Mouse (Mus musculus) CD4-positive helper T cell, adult 2 months (primary cell): ENCODE results near the gene Nell1.

Source experiments
- DNase-seq: peaks from one replicate; pipeline ENCODE4 v3.0.0-alpha.2; 2012; ENCODE audit warnings: low read depth, missing footprints, low spot score

The Nell1 gene

DNA sequence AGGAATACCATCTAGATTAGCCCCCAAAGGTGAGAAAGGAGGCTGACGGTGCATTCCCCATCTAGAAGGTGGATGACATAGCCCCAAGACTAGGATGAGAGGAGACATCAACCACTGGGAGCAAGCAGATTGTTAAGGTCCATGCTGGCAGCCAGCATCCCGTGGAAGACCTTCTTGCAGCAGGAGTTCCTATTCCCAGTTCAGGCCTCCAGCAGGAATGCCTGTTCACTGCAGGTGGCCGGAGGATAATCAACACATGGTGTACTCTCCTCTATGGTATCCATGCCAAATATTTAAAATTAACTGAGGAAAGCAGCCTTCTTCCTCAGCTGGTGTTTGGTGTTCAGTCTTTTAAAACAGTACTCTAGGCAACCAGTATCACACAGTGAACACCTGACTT, 574.9 kb downstream of the Nell1 start:
- no peak for DNase-seq

DNA sequence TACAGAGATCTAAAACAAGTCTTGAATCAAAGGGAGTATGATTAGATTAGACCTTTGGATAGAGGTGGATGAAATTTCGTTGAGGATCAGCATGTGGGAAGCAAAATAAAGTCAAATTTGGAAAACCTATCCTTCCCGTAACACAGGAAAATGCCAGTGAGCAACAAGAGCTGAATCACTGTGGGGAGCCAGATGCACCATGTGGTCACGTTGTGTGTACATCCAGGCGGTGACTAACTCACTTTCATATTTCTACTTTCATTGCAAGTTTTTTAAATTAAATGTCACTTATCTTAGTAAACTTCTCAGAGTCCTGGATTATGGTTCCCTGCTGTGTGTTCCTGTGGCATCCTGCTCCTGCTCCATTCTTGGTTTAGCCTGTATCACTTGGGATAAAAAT, 576.8 kb downstream of the Nell1 start:
- no peak for DNase-seq

DNA sequence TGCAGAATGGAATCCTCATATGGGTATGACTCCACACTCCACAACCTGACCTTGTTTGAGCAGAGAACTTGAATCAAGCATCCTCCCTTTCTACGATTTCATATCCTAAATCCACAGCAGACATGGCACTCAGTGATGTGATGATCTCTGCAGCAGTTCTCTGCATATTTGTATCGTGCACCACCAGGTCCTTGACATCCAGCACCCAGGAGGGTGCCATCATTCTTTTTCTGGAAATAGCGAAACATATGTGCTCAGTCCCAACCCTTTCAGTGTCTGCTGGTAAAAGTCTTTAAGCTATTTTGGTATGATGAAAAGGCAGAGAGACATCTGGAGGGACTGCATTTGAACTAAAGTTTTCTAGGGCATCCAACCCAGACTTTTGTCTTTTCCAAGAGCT, 588.0 kb downstream of the Nell1 start:
- DNase-seq, result no peak

DNA sequence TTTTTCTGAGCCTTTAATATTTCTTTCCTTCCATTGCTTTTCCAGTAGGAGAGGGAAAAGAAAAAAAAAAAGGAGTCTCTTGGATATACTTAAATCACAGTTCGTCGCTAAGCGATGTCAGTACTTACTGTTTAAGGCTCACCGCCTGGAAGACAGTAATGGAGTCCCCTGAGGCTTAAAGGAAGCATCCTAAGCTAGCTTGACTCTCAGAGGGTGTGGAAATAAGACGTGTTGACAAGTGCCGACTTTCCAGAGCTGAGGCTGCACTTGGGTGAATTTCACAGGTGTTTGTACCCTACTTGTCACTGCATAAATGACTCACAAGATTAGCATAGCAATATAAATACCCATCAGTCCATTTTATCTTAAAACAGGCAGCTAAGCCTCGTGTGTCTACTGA, 599.2 kb downstream of the Nell1 start:
- no peak for DNase-seq

DNA sequence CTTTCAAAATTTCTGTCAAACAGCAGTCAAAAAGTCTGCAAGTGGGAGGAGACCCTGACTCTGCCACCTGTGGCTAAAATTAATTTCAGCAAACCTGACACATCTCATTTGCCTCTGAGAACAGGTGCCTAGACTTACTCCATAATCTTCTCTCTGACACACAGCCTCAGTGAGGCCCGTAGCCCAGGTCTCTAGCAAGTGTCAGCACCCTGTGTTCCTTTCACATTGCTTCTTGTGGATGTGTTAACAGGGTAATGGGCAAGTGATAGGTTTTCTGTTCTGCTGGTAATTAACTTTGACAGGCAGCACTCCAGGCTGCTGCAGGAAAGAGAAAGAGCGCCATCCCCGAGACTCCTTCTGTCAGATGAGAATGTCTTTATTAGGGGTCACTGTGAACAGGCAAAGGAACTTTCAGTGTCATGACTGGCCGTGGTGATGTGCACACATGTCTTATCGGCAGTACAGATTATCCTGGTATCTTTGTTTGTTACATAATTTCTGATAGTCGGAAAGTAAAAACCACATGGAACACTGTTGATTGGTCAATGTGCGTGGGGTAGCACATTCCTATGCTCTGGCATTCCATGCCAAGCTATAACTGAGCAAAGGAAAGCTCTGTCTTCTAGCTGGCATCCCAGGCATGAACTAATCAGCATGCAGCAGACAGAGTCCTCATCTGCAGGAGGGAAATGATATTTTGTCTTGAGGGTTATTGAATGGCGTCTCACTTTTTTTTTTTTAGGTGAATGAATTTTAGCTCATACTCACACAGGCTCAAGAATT, 614.2 kb downstream of the Nell1 start:
- DNase-seq, result no peak

DNA sequence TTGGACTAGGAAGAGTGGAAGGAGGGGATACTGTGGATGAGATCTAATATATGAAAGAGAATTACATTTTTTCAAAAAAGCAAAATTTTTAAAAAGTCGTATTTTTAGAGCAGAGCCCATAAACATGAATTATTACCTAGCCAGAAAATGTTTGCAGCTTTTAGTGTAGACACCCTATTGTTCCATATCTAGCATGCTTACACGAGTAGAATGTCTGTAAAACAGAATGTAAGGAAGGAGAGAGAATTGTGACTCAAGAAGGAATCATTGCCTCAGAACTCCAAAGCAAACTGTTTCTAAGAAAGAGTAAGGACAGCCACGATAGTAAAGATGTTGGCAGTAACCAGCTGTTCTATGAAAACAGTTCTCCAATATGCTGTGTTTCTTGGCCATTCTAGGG, 624.2 kb downstream of the Nell1 start, which contains the start of gene 4933405O20Rik:
Gene 4933405O20Rik (plus strand): TSS at position 301 of the 400 bp plus-strand sequence.
- DNase-seq, result no peak

DNA sequence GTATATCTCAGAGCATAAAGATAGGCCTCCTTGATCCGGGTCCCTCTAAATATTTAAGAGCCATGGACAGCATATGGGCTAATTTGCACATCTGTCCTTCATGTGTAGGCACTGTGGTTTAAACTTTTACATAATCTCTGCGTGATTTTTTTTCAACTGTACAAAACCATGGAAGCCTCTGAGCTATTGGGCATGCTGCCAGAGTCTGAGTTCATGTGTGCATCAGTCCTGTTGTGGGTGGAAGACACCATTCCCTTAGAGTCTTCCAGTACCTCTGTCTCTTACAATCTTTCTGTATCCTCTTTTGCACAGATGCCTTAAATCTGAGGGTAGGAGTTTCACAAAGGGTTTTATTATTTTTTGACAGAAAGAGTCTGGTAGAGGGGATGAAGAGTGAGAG, 639.4 kb downstream of the Nell1 start:
- no peak for DNase-seq

DNA sequence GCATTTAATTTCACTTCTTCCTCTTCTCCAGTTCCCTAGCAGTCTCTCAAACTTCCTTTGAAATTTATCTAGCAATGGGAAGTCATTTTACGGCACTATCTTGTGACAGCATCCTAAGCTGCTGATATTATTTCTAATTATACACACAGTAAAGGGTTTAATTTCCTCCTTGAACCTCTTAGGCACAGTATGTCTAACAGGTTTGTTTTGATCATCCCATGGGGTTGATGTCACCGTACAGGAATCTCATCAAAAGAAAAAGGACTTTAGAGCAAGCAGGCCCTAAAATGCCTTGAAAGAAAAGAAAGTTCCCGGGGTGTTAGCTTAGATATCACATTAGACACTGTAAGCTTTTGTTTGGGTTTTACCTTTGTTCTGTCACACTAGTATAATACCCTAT, 654.5 kb downstream of the Nell1 start:
- no peak for DNase-seq

DNA sequence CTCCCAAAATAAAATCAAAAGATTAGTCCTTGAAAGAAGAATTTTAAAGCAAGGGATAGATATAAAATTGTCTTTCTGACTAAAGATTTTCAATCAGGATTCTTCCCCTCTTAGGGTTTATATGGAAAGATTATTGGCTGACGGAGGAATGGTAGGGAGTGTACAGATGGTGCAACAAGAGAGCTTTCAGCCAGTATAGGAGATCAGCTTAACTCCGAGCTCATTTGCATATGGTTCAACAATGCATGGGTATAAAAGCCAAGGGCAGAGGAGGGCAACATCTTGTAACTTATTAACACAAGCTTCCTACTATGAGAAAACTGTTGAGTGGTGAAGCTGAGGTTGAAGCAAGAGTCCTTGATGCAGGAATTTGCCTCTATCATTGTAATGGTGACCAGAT, 658.5 kb downstream of the Nell1 start:
- no peak for DNase-seq

DNA sequence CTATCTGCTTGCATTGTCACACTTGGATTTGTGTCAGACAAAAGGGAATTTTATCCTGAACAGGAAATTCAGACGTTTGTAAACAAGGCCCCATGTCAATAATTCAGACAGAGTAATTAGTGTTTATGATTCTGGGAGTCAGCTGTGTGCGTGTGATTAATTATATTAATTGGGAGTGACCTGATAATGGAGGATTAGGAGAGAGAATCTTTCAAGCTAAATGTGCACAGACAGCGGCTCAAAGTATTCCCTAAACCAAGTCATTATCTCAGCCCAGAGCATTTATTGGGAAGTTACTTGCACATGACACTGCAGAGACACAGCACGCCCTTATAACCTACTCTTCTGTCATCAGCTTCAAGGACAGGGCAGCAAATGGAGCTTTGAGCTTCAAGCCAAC, 697.6 kb downstream of the Nell1 start:
- DNase-seq, result no peak

DNA sequence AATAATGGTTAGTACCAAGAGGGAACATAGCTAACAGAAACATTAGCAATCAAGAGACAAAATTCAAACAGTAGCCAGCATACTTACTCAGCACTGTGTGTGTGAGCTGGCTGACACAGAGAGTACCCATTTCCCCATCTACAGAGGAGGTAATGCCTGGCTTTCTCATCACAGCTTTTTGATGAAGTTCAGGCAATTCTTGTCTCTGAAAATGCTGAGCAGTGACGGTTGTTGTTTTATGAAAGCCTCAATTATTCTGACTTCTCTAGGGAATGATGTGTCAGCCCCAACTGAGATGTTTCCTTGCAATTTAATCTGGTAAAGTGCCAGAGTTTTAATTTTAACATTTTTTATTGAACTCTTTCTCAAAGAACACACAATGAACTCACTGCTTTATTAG, 700.8 kb downstream of the Nell1 start:
- DNase-seq, result no peak

DNA sequence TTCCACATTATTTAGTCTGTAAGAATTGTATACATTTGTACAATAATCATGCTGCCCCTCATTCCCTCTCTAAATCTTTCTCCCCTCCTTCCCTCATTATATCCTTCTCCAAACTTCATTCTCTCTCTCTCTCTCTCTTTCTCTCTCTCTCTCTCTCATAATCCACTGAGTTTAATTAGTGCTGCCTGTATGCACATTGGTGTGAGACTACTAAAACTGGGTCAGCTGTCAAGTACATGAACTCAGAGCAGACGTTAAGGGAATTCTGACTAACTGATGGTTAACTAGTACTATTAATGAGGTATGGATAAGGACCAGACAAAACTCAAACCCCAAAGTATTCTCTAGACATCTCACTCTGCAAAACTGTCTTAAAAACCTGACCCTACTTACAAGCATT, 702.8 kb downstream of the Nell1 start:
- no peak for DNase-seq

DNA sequence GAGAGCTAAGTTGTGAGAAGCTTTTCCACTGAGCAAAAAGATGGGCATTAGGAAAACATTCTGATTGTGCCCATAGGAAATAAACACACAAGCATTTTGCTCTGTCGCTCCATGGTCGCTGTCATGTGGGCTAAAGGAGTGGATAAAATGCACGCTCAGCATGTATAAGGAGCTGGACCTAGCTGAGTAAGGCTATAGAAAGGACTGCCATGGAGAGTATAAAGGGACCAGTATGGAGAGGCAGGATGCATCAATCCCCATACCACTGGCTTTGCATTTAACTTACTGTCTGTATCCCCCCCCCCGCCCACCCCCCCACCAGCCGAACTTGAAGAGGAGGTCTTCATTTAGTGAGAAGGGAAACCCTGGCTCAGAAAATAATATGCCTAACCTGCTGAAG, 711.7 kb downstream of the Nell1 start:
- DNase-seq, result no peak

DNA sequence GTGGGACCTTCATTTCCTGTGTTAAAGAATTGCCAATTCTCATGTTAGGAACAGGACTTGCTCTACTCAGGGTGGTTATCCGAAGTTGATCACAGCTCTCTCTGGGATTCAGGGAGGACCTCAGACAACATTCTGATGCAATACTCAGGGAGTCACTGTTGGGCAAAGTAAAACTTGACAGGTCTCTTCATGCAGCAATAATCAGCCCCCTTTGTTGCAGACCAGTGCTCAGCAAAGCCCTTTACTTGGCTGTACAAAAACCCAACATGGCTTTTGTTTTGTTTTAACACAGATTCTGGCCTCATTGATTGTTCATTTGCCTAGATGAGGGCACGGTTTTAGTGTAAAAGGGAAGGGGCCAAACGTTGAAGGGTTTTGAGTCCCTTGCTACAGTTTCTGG, 750.5 kb downstream of the Nell1 start:
- no peak for DNase-seq

DNA sequence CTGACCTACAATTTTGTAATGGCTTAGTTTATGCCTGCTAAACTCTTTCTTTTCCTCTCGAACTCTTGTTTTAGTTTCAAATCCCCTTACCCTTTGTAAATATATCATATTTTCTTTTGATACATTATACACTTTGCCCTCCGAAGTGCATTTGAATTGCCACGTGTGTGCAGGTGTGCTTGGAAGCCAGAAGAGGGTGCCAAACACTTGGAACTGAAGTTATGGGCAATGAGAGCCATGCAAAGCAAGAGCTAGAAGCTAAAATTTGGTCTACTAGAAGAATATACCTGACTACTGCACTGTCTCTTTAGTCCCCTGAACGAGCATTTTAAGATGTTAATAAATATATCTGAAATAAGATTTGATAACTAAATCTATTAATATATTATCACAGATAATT, 756.3 kb downstream of the Nell1 start:
- DNase-seq, result no peak

DNA sequence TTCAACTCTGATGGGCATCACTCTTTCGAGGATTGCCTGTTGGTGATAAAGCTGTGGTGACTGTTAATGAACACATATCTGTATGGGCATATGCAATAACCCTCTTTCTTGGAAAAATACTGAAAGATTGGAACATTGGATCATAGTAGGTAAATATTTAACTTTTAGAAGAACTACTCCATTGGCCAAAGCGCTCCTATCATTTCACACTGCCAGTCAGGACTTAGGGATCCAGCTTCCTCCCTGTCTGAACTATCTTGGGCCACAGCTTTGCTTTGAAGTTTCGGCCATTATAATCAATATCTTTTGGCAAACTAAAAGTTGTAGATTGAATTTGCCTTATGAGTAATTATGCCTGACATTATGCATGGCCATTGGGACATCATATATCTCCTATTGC, 780.9 kb downstream of the Nell1 start:
- DNase-seq, result no peak

DNA sequence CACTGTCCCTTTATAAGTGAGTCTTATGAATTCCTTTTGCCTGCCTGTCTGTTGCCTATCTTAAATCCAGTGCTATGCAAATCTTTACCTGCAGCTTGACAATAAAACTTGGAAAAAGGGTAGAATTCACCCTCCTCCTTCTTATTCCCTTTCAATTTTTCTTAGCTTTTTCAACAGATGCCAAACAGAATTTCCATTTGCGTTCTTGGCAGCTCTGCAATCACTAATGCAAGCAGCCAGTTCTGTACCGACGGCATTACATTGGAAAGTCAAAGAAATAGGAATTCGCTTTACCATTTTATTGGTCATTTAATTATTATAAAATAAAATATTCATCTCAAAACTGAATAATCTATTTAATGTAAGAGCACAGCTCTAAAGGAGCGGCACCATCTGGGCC, 781.7 kb downstream of the Nell1 start:
- no peak for DNase-seq

DNA sequence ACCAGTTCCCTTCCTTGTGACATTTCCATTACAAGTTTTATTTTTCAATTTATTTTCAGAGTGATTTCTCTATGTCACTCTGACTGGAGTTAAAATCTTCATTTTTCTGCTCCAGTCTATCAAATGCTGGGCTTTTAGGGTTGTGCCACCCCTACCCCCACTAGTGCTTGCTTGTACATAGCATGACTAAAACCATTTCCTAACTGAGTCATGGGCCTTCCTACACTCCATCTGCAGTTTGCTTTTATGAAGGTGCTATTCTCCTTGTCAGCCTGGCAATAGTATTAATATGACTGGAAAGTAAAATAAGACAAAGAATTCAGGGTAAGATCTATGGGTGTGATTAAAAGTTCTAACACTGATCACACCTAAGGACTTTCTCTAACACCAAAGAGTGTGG, 798.9 kb downstream of the Nell1 start:
- DNase-seq, result no peak

DNA sequence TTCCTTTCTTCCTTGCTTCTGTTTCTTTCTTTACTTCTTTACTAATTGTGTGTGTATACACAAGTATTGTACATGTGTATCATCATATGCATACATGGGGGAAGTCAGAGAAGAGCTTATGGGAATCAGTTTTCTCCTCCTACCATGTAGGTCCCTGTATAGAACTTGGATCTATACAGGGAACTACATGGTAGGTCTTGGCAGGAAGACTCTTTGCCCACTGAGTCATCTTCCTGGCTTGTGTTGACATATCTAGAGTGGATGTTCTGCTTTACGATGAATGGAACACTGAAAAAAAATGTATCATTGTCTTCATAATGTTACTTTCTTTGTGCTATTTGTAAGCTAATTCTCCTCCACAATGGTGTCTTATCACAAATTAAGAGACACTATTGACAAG, 806.4 kb downstream of the Nell1 start:
- no peak for DNase-seq

DNA sequence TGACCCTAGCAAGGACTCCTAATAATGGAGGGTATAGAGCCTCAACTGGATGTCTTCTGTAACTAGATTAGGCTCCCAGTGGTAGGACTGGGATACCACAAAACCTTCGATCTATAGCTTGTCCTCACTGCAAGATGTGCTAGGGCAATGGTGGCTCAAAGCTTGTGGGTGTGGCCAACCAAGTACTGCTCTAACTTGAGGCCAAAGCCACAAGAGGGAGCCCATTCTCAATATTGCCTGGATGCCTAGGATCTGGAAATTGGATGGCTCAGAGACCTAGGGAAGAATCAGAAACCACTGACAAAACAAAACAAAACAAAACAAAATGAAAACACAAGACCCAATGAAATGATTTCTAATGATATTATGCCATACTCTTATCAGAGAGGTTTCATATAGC, 809.0 kb downstream of the Nell1 start:
- DNase-seq, result no peak

DNA sequence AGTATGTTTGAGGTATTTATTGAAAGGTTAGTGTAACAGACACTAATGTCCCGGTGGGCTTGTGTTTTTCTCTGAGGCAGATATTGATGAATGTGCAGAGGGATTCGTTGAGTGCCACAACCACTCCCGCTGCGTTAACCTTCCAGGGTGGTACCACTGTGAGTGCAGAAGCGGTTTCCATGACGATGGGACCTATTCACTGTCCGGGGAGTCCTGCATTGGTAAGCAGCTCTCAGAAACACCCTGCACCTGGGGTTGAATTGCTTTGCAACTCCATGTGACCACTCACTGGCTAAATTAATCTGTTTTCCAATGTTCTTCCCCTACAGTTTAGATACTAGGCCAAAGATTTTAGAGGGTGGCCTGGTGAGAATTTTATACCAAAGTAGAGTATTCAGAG, 851.5 kb downstream of the Nell1 start:
- no peak for DNase-seq

DNA sequence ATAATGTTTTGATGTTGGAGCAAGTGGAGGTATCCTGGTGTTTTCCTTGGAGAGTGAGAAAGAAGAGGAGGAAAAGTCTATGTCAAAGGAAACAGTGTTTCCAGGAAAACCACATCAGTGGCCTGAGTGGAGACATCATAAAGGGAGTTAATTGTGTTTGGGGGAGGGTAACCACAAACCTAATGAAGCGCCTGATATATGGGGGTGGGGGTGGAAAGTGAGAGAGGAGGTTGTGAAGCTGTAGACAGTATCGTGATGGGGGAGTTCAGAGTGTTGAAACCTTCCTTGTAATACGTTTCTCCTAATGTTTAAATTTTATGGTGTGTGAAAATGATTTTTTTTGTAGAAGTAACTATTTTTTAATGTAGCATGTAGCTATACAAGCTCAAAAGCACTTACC, 858.1 kb downstream of the Nell1 start:
- no peak for DNase-seq

DNA sequence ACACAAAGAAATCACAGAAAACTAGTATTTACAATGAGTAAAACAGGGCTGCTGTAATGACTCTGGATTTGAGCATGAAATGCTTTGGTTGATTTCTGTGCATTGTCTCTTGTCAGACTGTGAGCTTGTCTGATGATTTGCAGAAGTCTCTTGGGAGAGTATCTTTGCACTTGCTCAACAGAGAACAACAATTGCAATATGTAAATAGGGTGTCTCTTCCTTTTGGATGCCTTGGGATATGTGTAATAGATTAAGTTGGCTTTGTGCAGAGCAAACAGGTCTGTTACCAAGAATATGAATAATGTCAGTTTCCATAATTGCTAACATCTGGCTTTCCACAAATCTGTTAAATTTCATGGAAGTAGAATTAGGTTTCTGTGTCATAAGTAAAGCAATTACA, 868.0 kb downstream of the Nell1 start:
- no peak for DNase-seq

DNA sequence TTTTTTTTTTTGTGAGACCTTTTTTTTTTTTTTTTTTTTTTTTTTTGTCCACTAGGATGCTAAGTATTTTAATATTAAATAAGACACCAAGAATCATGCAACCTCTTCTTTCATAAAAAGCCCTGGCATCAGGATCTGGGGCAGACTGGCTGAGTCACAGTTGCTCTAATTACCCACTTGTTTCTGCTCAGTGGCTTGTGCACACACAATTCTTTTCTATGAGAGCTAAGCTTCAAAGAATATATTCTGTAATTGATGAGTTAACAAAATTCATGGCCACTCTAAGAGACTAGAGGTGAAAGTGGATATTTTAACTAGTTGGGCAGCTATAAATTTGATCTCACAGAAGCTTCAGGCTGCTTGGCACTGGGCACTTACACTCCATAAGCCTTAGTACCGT, 873.3 kb downstream of the Nell1 start:
- no peak for DNase-seq
